Comparison of ENCODE assay signal across 20 mouse cellular contexts in genomic region chr5:34174550-34175402, GRCm38 (mm10). TPM values are rescaled to one million over a fixed set of nuclear protein-coding genes. Genes with fewer than 3 reads are reported as not detected.
DNase-seq lines count a peak whose midpoint lies in the region; ATAC-seq and TF ChIP-seq lines count a peak whose summit lies in the region.
"Had no signal": no experiment of that assay in that cellular context is flagged by ENCODE, and none has a peak within 500 bp of the region (broad histone marks: within the 10 kb centered on the region; RNA-seq: fewer than 3 reads in every experiment).

No protein-coding gene starts in this region.

- no peak overlapping the region for H3K4me3 ChIP-seq in thymus, adult 2 months (ENCODE audit: control insufficient read depth, insufficient read depth, low read length)
- H3K4me3 ChIP-seq in midbrain, postnatal 0 days (ENCODE audit: low read depth, low read length): no peak overlapping the region
- H3K4me3 ChIP-seq: heart, embryonic 12.5 days; limb, embryonic 15.5 days; midbrain, embryonic 10.5 days; neural tube, embryonic 13.5 days had no signal

- no peak for TF ChIP-seq POLR2A in thymus, adult 2 months (IDR thresholded peaks at IDR 0.05; ENCODE audit: control insufficient read depth, extremely low read depth, insufficient read depth, low read length, poor library complexity)

- 96% methylated on average over 5 of the region's 5 CpGs for WGBS in thymus, adult 2 months
- 69% methylated on average over 5 of the region's 5 CpGs for WGBS in midbrain, postnatal 0 days

- 0 out of 2 replicates have a peak, but pooled peaks have one; percentile 5 for TF ChIP-seq CTCF in thymus, adult 2 months (IDR thresholded peaks at IDR 0.05; ENCODE audit: borderline replicate concordance, control insufficient read depth, extremely low read depth, insufficient read depth, low read length, poor library complexity)
- TF ChIP-seq CTCF in midbrain, postnatal 0 days (IDR thresholded peaks at IDR 0.05): no peak

- no peaks in the 10 kb centered on the region for H3K27me3 ChIP-seq in thymus, adult 2 months (ENCODE audit: control insufficient read depth, insufficient read depth, low read length)
- no peaks in the 10 kb centered on the region for H3K27me3 ChIP-seq in midbrain, postnatal 0 days (ENCODE audit: insufficient read depth, low read length)
- H3K27me3 ChIP-seq: heart, embryonic 12.5 days; limb, embryonic 15.5 days; neural tube, embryonic 13.5 days had no signal

- H3K27ac ChIP-seq in thymus, adult 2 months (ENCODE audit: control insufficient read depth, insufficient read depth, low read length): no peak overlapping the region
- H3K27ac ChIP-seq in midbrain, postnatal 0 days (ENCODE audit: low read depth, low read length): no peak overlapping the region
- H3K27ac ChIP-seq: hindbrain, postnatal 0 days; limb, embryonic 15.5 days; midbrain, embryonic 10.5 days; neural tube, embryonic 13.5 days had no signal

- H3K9ac ChIP-seq in midbrain, postnatal 0 days (replicated peaks; ENCODE audit: low read length, poor library complexity, severe bottlenecking): no peak overlapping the region
- H3K9ac ChIP-seq: heart, embryonic 12.5 days; limb, embryonic 15.5 days; neural tube, embryonic 13.5 days had no signal

- intact Hi-C loops in heart, postnatal 36 days (cut with DNase I): no loop called here

- ATAC-seq in midbrain, postnatal 0 days (ENCODE audit: low FRiP score): no peak
- ATAC-seq: hindbrain, postnatal 0 days had no signal

- H3K36me3 ChIP-seq in thymus, adult 2 months (ENCODE audit: control insufficient read depth, insufficient read depth, low read length): peaks cover 67% of the 10 kb centered on the region
- peaks cover 53% of the 10 kb centered on the region for H3K36me3 ChIP-seq in midbrain, postnatal 0 days (ENCODE audit: insufficient read depth, low read length)

- no peak overlapping the region for H3K4me2 ChIP-seq in midbrain, postnatal 0 days (ENCODE audit: low read depth, low read length, poor library complexity, severe bottlenecking)
- H3K4me2 ChIP-seq: heart, embryonic 12.5 days; limb, embryonic 15.5 days; neural tube, embryonic 13.5 days had no signal

- no peaks in the 10 kb centered on the region for H3K9me3 ChIP-seq in midbrain, postnatal 0 days (ENCODE audit: low read length)
- H3K9me3 ChIP-seq: heart, embryonic 12.5 days; limb, embryonic 15.5 days; midbrain, embryonic 10.5 days; neural tube, embryonic 13.5 days had no signal

- no peaks in the 10 kb centered on the region for H3K4me1 ChIP-seq in thymus, adult 2 months (replicated peaks; ENCODE audit: control insufficient read depth, insufficient read depth, low read length)
- no peaks in the 10 kb centered on the region for H3K4me1 ChIP-seq in midbrain, postnatal 0 days (ENCODE audit: insufficient read depth, low read length)
- H3K4me1 ChIP-seq: heart, embryonic 12.5 days had no signal

- DNase-seq in heart, adult 11 months: peak; percentile 87
- no peak for DNase-seq in heart, postnatal 36 days
- DNase-seq in thymus, adult 2 months: no peak
- no peak for DNase-seq in thymus, postnatal 4 days
- peak; percentile 1 for DNase-seq in layer of hippocampus, adult 9-11 months
- DNase-seq in midbrain, postnatal 0 days (ENCODE audit: low spot score): no peak
- DNase-seq in lung, postnatal 25 days (ENCODE audit: low spot score): no peak
- DNase-seq in frontal cortex, adult 2 months (ENCODE audit: extremely low spot score in 1 of 2, low spot score in 1 of 2): no peak
- DNase-seq: B cell, adult 2 months; gastrocnemius, postnatal 25 days; kidney, adult 2 months; kidney, postnatal 4 days; lung, adult 18-20 months; thymus, adult 18-20 months had no signal

RNA-seq across cellular contexts. Expression of gene Haus3, which starts 5.4 kb away (rescaled TPM):
- 1 to 10 TPM; 3.4 to 4.1 TPM for total RNA-seq in heart, postnatal 36 days (2021)
- 3.3 and 4.2 TPM in 2 replicates for polyA plus RNA-seq in thymus, adult 2 months (2012; rRNA removed)
- 7.6 and 9.9 TPM in 2 replicates for total RNA-seq in midbrain, postnatal 0 days (2014; rRNA removed)
- polyA plus RNA-seq in midbrain, postnatal 0 days (2015; fragmentation: Nextera tagmentation; extraction: Ambion mirVana): 8.2 and 10.3 TPM in 2 replicates
- polyA plus RNA-seq in frontal cortex, adult 2 months (2012; rRNA removed): 6.5 and 6.7 TPM in 2 replicates

RNA-seq across cellular contexts. Expression of gene Poln, which starts 5.5 kb away (rescaled TPM):
- 1 to 10 TPM; 2.6 to 3.5 TPM for total RNA-seq in heart, postnatal 36 days (2021)
- polyA plus RNA-seq in thymus, adult 2 months (2012; rRNA removed): 2.3 and 2.4 TPM in 2 replicates
- total RNA-seq in midbrain, postnatal 0 days (2014; rRNA removed): 0.05 and 0.42 TPM in 2 replicates
- 0.67 and 0.90 TPM in 2 replicates for polyA plus RNA-seq in midbrain, postnatal 0 days (2015; fragmentation: Nextera tagmentation; extraction: Ambion mirVana)
- polyA plus RNA-seq in frontal cortex, adult 2 months (2012; rRNA removed): 1.2 TPM in 2 replicates
- total RNA-seq: monocyte, adult 5-6 weeks had no signal

RNA-seq across cellular contexts. Expression of gene Mxd4, which starts 12.7 kb away (rescaled TPM):
- total RNA-seq in heart, postnatal 36 days (2021): 10 to 100 TPM; 73.8 to 84.6 TPM
- polyA plus RNA-seq in thymus, adult 2 months (2012; rRNA removed): 515 and 525 TPM in 2 replicates
- 87.3 and 90.2 TPM in 2 replicates for total RNA-seq in midbrain, postnatal 0 days (2014; rRNA removed)
- polyA plus RNA-seq in midbrain, postnatal 0 days (2015; fragmentation: Nextera tagmentation; extraction: Ambion mirVana): 16.7 and 18.7 TPM in 2 replicates
- 101 and 105 TPM in 2 replicates for polyA plus RNA-seq in frontal cortex, adult 2 months (2012; rRNA removed)

Comparison
In these comparisons a context has a peak if more than half of its experiments do, and no peak if none do; other contexts are left out.
1. DNase-seq: peak in heart, adult 11 months (single experiment) and layer of hippocampus, adult 9-11 months (single experiment); none in heart, postnatal 36 days (0 of 2), thymus, adult 2 months (single experiment), thymus, postnatal 4 days (single experiment), midbrain, postnatal 0 days (single experiment), lung, postnatal 25 days (single experiment) and frontal cortex, adult 2 months (0 of 2).